Mouse (Mus musculus): ENCODE results near the gene Tmcc3. TPM values are rescaled to one million over a fixed set of nuclear protein-coding genes. Genes with fewer than 3 reads are reported as not detected.

Tmcc3 gene
- 10 to 100 TPM; 19.6 to 23.8 TPM for total RNA-seq (2023)

GRCm38 (mm10) chr10:94311511-94312006 lies at the start of gene Tmcc3:
TSS of gene Tmcc3 (plus strand) at chr10:94311949.

DNA sequence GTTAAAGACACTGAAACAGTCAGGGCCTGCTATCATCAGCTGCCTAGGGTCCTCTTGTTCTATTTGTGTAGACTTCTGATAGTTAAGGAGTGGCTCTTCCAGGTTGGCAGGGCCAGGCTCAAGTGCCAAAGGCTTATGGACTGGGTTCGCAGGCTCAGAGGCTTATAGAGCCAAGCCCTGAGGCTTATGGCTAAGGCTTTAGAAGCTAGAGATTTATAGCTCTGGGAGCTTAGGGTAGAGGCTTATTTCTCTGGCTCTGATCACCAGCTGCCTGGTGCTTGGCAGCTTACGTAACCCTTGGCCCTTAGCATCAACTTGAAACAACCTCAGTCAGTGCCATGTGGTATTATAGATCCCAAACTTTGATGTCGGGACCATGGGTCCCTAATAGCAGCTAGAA lies 13.3 kb upstream of the Tmcc3 start, which contains the start of gene Gm4792:
TSS of gene Gm4792 (minus strand) at position 233 of the 400 bp plus-strand sequence.

Other genes with a start within 250 kb of the Tmcc3 start
- gene Nr2c1, start 163.9 kb upstream of the Tmcc3 start, total RNA-seq (2023), result 1 to 10 TPM; 6.0 to 7.3 TPM
- 10 to 100 TPM; 55.7 to 64.3 TPM for gene Ndufa12, start 113.2 kb upstream of the Tmcc3 start, total RNA-seq (2023)
- gene Gm4792, start 13.2 kb upstream of the Tmcc3 start, total RNA-seq (2023), result not detected